Comparison of ENCODE assay signal across 12 mouse cellular contexts in genomic region chr5:38504747-38505434, GRCm38 (mm10). TPM values are rescaled to one million over a fixed set of nuclear protein-coding genes. Genes with fewer than 3 reads are reported as not detected.
DNase-seq lines count a peak whose midpoint lies in the region; ATAC-seq and TF ChIP-seq lines count a peak whose summit lies in the region.
"Had no signal": no experiment of that assay in that cellular context is flagged by ENCODE, and none has a peak within 500 bp of the region (broad histone marks: within the 10 kb centered on the region; RNA-seq: fewer than 3 reads in every experiment).

No protein-coding gene starts in this region.

- H3K27me3 ChIP-seq in heart, embryonic 11.5 days (ENCODE audit: control insufficient read depth, insufficient read depth, low read length) = no peaks in the 10 kb centered on the region
- no peaks in the 10 kb centered on the region for H3K27me3 ChIP-seq in liver, embryonic 13.5 days
- H3K27me3 ChIP-seq: neural tube, embryonic 15.5 days had no signal

- no peaks in the 10 kb centered on the region for H3K9me3 ChIP-seq in heart, embryonic 11.5 days (replicated peaks; ENCODE audit: control insufficient read depth, low read length)
- no peaks in the 10 kb centered on the region for H3K9me3 ChIP-seq in liver, embryonic 13.5 days (replicated peaks)
- H3K9me3 ChIP-seq: neural tube, embryonic 15.5 days had no signal

- peak overlapping the region; percentile 41; the same call in 1 of the 2 replicates for H3K27ac ChIP-seq in heart, embryonic 11.5 days (ENCODE audit: low read depth, low read length)
- peak overlapping the region; percentile 96 for H3K27ac ChIP-seq in bone marrow macrophage, adult 2 months (ENCODE audit: insufficient read depth, low read depth, low read length)
- H3K27ac ChIP-seq in liver, embryonic 13.5 days = peak overlapping the region; percentile 95
- no peak overlapping the region; the same call in 1 of the 2 replicates for H3K27ac ChIP-seq in layer of hippocampus, adult 2 months
- H3K27ac ChIP-seq: hindbrain, embryonic 14.5 days; neural tube, embryonic 15.5 days had no signal

- DNase-seq in heart, adult 18-20 months = no peak
- peak; percentile 33 for DNase-seq in 3134 (ENCODE audit: extremely low read depth, insufficient read length, low spot score)
- DNase-seq in liver, embryonic 13.5 days = no peak
- no peak for DNase-seq in right cerebral cortex, postnatal 10 days (ENCODE audit: low spot score in 2 of 2)
- DNase-seq in yolk sac, embryonic 10.5 days (ENCODE audit: low spot score) = no peak
- DNase-seq in layer of hippocampus, adult 2 months (ENCODE audit: low spot score in 2 of 2) = no peak
- DNase-seq: kidney, adult 8-10 months; thymus, adult 18-20 months had no signal

- no peak for TF ChIP-seq CTCF in bone marrow macrophage, adult 2 months (IDR thresholded peaks at IDR 0.05; ENCODE audit: low read depth, low read length)
- TF ChIP-seq CTCF in layer of hippocampus, adult 2 months (conservative IDR thresholded peaks at IDR 0.05) = no peak

- 0 out of 2 replicates have a peak overlapping the region, but pooled peaks have one; percentile 4 for H3K4me2 ChIP-seq in heart, embryonic 11.5 days
- H3K4me2 ChIP-seq in liver, embryonic 13.5 days = peak overlapping the region; percentile 43
- H3K4me2 ChIP-seq: hindbrain, embryonic 14.5 days; neural tube, embryonic 15.5 days had no signal

- ATAC-seq in heart, embryonic 11.5 days (replicated peaks; ENCODE audit: insufficient number of reproducible peaks, low FRiP score, low TSS enrichment) = no peak
- no peak for ATAC-seq in liver, embryonic 13.5 days (ENCODE audit: low read depth)

- WGBS in heart, embryonic 11.5 days (ENCODE audit: insufficient replicate concordance) = 59% methylated on average over 6 of the region's 6 CpGs
- 38% methylated on average over 6 of the region's 6 CpGs for WGBS in liver, embryonic 13.5 days (ENCODE audit: insufficient replicate concordance)

- H3K4me1 ChIP-seq in heart, embryonic 11.5 days (ENCODE audit: control insufficient read depth, insufficient read depth, low read length) = peaks cover 4% of the 10 kb centered on the region; the same call in 1 of the 2 replicates
- H3K4me1 ChIP-seq in bone marrow macrophage, adult 2 months (ENCODE audit: control insufficient read depth, insufficient read depth, low read length) = peaks cover 70% of the 10 kb centered on the region
- H3K4me1 ChIP-seq in liver, embryonic 13.5 days (replicated peaks) = peaks cover 91% of the 10 kb centered on the region
- H3K4me1 ChIP-seq: neural tube, embryonic 15.5 days had no signal

- TF ChIP-seq POLR2A in bone marrow macrophage, adult 2 months (IDR thresholded peaks at IDR 0.05; ENCODE audit: borderline replicate concordance, low read depth, low read length) = no peak

- H3K36me3 ChIP-seq in heart, embryonic 11.5 days (ENCODE audit: control insufficient read depth, insufficient read depth, low read length) = no peaks in the 10 kb centered on the region
- H3K36me3 ChIP-seq in liver, embryonic 13.5 days = no peaks in the 10 kb centered on the region
- H3K36me3 ChIP-seq: neural tube, embryonic 15.5 days had no signal

- no peak overlapping the region for H3K9ac ChIP-seq in heart, embryonic 11.5 days (ENCODE audit: low read depth, low read length)
- H3K9ac ChIP-seq in liver, embryonic 13.5 days = peak overlapping the region; percentile 69
- H3K9ac ChIP-seq: hindbrain, embryonic 14.5 days; neural tube, embryonic 15.5 days had no signal

- no peak overlapping the region for H3K4me3 ChIP-seq in heart, embryonic 11.5 days (ENCODE audit: low read depth, low read length)
- H3K4me3 ChIP-seq in bone marrow macrophage, adult 2 months (ENCODE audit: insufficient read depth, low read length) = no peak overlapping the region
- no peak overlapping the region for H3K4me3 ChIP-seq in liver, embryonic 13.5 days (replicated peaks)
- no peak overlapping the region for H3K4me3 ChIP-seq in layer of hippocampus, adult 2 months
- H3K4me3 ChIP-seq: neural tube, embryonic 15.5 days had no signal

RNA-seq across cellular contexts. Expression of gene Slc2a9, which starts 1.9 kb away (rescaled TPM):
- polyA plus RNA-seq in heart, embryonic 11.5 days (2014; fragmentation: Nextera tagmentation; extraction: Ambion mirVana) = 0.19 and 0.49 TPM in 2 replicates
- total RNA-seq in heart, adult 18-20 months (2021) = 1 to 10 TPM; 1.6 to 2.0 TPM
- 15.0 and 17.9 TPM in 2 replicates for polyA plus RNA-seq in bone marrow macrophage, adult 2 months (2012; ENCODE audit: insufficient read depth, insufficient read length, missing spikeins)
- polyA plus RNA-seq in liver, embryonic 13.5 days (2015; fragmentation: Nextera tagmentation; extraction: Ambion mirVana) = 0.80 and 0.88 TPM in 2 replicates
- total RNA-seq in layer of hippocampus, adult 2 months (2021) = 1 to 10 TPM; 3.2 to 4.2 TPM

RNA-seq across cellular contexts. Expression of gene Wdr1, which starts 58.1 kb away (rescaled TPM):
- polyA plus RNA-seq in heart, embryonic 11.5 days (2014; fragmentation: Nextera tagmentation; extraction: Ambion mirVana) = 244 and 288 TPM in 2 replicates
- 100 to 1,000 TPM; 122 to 133 TPM for total RNA-seq in heart, adult 18-20 months (2021)
- 210 and 216 TPM in 2 replicates for polyA plus RNA-seq in bone marrow macrophage, adult 2 months (2012; ENCODE audit: insufficient read depth, insufficient read length, missing spikeins)
- 89.7 and 98.1 TPM in 2 replicates for polyA plus RNA-seq in liver, embryonic 13.5 days (2015; fragmentation: Nextera tagmentation; extraction: Ambion mirVana)
- total RNA-seq in layer of hippocampus, adult 2 months (2021) = 100 to 1,000 TPM; 203 to 212 TPM
